Mouse (Mus musculus) kidney, adult 9 months (tissue): ENCODE measurements at regions not wholly inside any gene's neighbourhood (a gene's known extent, or its start where the extent isn't known, plus 50 kb on each side); places are given as distances from the start of the nearest gene placed in this dataset.
A peak's percentile ranks its signal among the peaks of the same experiment; 100 is the strongest.

Experiments
- DNase-seq: peaks from one replicate; pipeline ENCODE4 v3.0.0; 2022

DNA sequence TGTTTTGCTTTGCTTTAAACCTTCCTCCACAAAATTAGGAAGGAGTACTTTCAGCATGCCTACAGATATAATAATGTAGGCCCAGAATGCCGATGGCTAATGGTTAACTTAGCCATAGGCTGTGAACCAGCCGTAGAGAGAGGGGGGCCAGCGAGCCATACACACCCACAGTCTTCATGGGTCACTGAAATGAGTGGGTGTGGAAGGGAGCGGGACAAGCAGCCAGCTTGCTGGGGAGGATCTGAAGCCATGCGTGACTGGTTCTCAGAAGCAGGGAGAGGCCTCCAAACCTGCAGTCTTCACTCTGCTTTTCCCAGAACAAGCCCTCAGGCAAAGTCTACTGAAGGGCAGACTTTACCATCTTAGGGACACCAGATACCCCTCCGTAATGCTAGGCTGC is 50.8 kb upstream of the Ptpn13 start:
- peak; percentile 70 for DNase-seq

DNA sequence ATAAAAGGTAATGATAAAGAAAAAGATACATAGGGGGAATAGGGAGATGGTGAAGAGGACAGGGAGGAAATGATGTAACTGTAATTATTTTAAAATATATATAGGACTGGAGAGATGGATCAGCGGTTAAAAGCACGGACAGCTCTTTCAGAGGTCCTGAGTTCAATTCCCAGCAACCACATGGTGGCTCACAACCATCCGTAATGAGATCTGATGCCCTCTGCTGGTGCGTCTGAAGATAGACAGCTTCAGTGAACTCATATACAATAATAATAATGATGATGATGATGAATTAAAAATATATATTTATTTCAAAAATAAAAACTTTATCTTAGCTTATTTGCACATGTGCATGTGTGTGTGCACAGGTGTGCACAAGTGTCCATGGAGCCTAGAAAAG is 51.9 kb upstream of the Ptpn13 start:
- no peak for DNase-seq

DNA sequence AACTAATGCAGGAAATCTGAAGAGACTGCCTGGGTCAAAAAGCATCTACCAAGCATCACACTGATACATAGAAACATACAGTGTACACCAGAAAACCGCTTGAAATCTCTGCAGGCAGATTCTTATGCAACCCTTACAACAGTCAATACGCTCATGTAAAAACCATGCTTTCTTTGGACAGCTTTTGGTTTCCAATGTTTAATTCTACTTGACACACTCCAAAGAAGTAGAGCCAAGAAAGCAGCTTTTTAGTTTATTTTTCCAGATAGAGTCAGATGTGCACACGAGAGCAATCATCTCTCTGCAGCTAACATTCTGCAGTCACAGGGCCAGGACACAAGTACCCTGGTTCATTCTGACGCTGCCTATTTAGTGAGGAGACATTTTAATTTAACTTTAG is 54.5 kb upstream of the Ptpn13 start:
- DNase-seq, result no peak

DNA sequence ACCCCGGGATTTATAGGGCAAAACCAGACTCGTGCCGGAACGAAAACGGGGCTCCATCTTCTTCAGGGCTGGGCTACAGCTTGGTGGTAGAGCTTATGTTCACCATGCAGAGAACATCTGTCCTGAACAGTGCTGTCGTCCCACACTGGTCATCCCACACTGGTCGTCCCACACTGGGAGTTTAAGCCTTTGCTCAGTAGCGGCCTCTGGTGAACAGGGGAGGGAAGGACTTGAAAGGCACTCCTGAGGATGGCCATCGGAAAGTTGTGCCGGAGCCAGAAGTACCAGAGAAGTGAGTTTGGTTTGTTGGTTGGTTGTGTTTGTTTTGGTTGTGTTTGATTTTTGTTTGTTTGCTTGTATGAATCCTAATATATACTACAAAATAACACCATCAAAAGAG is 56.0 kb upstream of the Ptpn13 start:
- DNase-seq, result peak; percentile 46

GRCm38 (mm10) chr5:103367201-103367671 is 57.8 kb upstream of the Ptpn13 start:
- DNase-seq, result no peak

DNA sequence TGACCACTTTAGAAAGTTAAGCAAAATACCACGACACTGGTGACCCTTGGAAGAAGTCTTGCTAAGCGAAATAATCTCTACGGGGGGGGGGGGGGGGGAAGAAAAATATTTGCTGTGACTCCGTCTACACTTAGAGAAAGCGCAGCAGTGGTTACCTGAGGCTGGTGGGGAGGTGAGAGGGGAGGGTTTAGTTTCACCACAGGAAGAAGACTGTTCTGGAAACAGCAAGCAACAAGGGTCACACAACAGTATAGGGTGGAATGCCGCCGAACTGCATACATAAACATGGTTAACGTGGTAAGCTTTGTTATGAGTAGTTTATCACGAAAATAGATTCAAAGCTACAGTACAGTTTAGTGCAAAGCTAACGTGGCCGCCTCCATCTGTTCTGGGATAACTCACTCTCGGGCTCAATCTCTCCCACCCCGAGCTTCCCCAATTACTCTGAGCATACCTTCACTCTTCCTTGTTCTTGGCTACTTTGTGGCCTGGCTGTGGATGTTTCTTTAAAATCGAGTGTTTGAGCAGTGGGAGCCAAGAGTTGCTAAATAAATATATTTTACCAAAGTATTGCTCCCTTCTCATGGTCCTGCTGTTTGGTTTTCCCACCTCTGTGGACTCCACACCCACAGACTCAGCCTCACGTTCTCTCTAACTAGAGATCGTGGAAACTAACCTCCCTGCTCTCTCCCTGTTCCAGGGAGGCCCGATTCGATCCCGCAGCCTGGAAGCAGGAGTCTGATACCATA is 59.1 kb upstream of the Ptpn13 start:
- DNase-seq, result peak; percentile 30

DNA sequence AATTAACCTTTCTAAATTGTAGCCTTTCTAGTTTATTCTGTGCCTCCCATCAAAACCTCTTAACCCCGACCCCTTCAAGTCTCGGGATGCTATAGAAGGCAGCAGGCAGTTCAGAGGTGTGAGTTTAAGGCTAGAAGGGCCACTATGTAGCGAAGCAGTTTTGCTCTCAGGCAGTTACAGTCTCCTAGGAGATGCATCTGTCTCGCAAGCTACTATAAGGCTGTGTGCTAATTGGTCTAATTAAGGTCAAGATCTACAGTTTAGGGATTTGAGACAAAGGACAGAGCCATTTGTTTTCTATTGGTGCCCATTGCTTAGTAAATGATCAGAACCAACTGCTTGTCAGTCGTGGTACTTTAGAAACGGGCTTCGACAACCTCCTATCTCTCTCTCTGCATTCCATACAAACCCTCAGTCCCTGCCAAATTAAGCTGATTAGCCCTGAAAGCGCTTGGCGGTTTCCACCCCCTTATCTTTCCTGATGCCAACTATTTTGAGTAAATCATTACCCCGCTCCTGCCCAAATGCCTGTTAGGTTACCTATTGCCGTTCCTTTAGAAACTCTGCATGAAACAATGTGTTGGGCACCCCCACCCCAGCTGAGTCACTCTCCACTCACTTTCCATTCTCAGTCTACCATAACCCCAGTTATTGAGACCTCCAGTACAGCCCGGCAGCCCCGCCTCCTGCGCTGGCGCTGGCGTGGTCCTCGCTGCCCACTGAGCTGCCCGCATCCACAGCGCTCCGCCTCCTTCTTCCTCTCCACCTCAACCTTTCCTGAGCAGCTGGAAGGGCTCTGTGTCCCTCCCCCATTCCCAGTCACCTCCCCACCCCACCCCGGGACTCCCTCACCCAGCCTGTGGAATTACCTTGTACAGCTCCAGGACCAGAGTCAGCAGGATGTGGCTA is 59.9 kb upstream of the Ptpn13 start:
- DNase-seq, result peak; percentile 92

DNA sequence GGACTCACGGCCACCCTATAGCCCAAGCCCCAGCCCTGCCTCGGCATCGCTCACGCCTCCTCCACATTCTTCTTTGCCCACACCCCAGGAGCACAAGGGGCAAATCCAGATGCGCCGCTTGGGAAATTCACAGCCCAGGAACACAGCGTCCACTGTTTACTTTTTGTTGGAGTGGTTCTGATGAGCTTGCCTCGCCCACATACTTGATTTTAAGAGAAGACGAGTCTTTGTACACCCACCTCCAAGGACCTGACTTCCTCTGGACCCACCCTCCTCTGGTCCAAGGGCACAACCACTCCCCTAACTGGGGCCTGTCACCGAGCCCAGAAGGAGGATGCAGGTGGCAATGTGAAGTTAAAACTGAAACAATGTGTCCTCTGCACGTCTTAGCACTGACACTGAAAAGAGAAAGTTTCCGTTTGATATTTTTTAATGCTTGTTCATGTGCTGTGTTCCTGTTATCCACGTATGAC is 64.2 kb upstream of the Ptpn13 start:
- DNase-seq, result no peak

DNA sequence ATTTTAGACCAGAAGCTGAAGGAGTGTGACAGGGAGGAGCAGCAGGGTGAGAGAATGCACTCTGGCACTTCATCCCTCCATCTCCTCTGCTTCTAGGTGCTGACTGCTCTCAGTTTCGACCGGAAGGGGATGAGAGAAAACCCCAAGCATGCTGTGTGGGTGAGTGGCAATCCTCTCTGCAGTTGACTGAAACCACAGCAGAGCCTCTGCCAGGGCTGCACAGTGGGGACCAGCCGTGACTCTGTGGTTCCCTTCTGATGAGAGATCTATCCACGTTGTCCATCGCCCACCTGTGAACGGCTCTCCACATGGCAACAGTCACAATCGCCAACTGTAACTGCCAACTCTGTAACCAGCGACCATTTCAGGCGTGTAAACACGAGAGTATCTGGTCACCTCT is 64.6 kb upstream of the Ptpn13 start:
- DNase-seq, result no peak

DNA sequence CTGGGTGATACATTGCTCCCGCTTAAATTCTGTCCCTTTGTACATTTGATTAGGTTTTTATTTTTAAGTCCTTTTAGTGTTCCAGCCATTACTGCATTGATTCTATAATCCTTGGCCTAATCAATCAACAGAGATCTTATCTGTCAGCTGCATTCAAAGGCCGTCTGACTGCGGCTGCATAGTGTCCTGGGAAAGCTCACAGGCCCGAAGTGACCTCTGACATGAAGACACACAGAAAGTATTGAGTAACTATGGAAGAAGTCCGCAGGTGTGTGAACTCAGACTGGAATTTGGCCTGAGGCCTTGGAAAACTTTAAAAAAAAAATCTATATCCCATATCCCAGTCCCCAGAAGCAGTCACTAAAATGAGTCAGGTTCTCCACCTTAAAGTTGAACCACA is 67.4 kb upstream of the Ptpn13 start:
- DNase-seq, result no peak

DNA sequence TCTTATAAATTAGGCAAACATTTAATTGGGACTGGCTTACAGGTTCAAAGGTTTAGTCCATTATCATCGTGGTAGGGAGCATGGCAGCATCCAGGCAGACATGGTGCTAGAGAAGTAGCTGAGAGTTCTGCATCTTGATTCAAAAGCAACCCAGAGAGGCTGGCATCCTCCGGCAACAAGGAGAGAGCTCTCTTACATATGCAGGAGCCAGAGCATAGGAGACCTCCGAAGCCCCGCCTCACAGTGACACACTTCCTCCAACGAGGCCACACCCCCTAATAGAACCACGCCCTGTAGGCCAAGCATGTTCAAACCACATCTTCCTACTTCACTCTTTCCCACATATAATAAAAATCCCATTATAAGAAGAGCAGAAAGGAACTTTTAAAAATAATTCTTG is 68.5 kb upstream of the Ptpn13 start:
- DNase-seq, result peak; percentile 55

- DNase-seq, result peak; percentile 66
These were observed 69.4 kb upstream of the Ptpn13 start for GRCm38 (mm10) chr5:103355372-103356300.

GRCm38 (mm10) chr5:103343869-103344268 is 81.1 kb upstream of the Ptpn13 start:
- no peak for DNase-seq

- DNase-seq, result no peak
These were observed 83.5 kb upstream of the Ptpn13 start for GRCm38 (mm10) chr5:103341456-103341855.

- DNase-seq, result no peak
These were observed 84.4 kb upstream of the Ptpn13 start for GRCm38 (mm10) chr5:103340626-103341025.

DNA sequence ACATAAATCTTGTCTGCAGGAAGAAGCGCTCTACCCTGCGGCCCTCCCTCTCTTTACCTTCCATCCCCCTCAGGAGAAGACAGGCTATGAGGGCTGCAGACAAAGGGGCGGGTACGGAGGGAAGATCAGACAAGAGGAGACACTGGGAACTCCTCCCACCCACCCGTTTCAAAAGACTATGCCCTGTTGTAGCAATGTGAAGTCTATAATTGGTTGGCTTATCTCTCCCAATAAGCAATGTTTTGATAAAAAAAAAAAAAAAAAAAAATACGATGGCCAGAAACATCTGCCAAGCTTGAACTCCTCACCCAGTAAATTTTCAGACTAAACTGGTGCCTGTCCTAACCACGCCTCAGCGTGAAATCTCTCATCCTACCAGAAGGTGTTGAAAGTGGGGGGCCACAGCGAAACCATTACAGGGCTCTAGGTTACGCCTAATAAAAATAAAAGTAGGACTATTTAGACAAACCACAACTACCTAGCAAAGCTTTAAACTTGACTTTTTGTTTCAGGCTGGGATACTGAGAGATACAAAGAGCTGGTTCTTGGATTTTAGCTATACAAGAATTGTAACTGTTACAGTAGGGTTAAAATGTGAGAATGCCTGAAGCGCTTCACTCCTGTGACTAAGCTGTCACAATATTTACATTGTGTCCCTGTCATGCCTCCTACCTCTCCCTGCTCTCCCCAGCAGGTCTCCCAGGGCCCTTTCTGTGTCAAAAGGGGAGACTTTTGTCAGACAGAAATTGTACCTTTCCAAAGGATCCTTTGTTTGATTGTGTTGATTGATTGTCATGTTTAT is 88.1 kb upstream of the Ptpn13 start:
- no peak for DNase-seq

GRCm38 (mm10) chr5:103335916-103336688 is 88.9 kb upstream of the Ptpn13 start:
- DNase-seq, result no peak

DNA sequence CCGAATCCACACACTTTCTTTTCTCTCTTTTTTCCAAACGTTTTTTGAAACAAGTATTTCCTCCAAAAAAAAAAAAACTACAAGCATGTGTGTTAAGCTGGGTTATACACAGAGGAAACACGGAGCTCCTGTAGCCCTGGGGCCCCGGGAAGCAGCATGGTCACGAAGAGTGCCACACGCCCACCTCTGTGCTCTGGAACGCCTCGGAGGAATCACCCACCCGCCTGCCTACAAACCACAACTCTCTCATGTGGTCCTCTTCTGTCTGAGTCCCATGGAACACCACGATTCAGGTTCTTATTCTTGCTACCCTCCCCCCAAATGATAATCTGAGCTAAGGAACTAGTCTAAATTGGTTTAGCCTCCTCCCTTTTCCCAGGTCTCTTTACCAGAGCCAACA is 98.6 kb upstream of the Ptpn13 start:
- DNase-seq, result no peak

DNA sequence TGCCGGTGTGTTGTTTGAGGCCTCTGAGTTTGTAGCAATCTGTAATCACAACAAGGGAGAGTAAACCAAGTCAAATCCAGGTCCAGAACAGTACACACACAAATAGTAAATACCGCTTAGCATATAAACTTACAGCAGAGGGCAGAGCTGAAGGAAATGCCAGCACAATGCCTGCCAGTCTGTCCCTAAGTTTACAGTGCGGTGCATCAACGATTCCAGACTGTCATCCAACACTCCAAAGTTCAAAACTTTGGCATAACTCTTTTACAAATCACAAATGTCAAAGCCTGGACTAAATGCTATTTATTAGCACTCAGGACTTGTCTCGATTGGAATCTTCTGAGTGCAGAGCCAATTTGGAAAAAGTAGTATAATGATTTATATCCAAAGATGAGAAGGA is 104.7 kb upstream of the Ptpn13 start:
- no peak for DNase-seq

DNA sequence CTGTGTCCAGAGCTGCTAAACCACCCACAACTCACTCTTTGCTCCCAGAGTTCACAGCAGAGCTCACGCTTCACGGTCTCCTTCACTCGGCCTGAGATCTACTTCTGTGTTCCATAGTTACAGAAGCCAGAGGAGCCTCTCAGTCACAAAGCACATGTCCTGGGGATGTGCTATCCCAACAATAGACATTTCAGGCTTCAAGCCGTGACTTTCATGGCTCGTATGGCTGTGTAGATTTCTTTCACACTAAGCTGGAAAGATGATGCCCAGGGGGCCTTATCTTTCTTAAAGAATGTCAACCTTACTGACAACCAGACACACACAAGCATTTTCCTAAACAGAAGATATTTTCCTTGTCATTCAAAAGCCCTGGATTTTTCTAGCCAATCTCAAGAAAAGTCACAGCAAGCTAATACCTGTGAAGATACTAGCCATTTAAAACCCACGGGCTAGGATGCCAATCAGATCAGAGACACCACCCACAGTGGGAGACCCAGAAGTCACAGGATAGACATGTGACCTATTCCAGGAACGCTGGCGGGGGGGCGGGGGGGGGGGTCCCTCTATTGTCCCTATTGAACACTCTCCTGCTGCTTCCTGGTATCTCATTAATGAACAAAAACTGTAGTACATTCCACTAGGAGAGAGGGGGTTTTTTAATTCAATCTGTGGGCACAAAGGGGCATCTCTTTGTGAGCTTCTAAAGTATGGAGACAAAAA is 98.8 kb upstream of the Mapk10 start:
- no peak for DNase-seq
